Comparison of ENCODE assay signal across 20 mouse cellular contexts in the genomic region with DNA sequence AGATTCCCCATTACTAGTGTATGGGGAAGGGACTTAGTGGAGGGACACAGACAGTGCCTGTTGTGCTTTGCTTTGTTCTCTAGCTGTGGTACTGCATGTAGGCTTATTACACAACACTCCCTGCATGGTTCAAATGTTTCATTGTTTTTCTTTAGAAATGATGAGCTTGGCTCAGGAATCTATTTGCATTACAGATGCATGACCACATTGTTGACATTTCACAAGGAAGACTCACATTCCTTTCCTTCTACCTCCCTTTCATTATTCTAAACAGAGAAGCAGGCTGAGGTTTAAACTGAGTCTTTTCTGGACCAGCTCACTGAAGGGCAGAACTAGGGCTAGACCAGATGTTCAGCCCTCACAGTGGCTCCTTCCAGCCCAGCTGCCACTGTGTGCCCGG.
DNase-seq lines count a peak whose midpoint lies in the region; ATAC-seq and TF ChIP-seq lines count a peak whose summit lies in the region.
"Had no signal": no experiment of that assay in that cellular context is flagged by ENCODE, and none has a peak within 500 bp of the region (broad histone marks: within the 10 kb centered on the region; RNA-seq: fewer than 3 reads in every experiment).

No protein-coding gene starts in this region.

- H3K27me3 ChIP-seq in kidney, postnatal 0 days (ENCODE audit: insufficient read depth, low read length) = no peaks in the 10 kb centered on the region
- H3K27me3 ChIP-seq in lung, embryonic 16.5 days (ENCODE audit: control insufficient read depth, insufficient read depth, low read depth, low read length) = no peaks in the 10 kb centered on the region
- H3K27me3 ChIP-seq: CH12.LX; embryonic facial prominence, embryonic 15.5 days; forebrain, embryonic 13.5 days; heart, embryonic 15.5 days; hindbrain, embryonic 12.5 days; limb, embryonic 15.5 days; midbrain, embryonic 15.5 days had no signal

- no peak overlapping the region for H3K9ac ChIP-seq in kidney, postnatal 0 days (ENCODE audit: low read depth, low read length)
- no peak overlapping the region for H3K9ac ChIP-seq in lung, embryonic 16.5 days (ENCODE audit: low read length)
- H3K9ac ChIP-seq: embryonic facial prominence, embryonic 15.5 days; forebrain, embryonic 13.5 days; heart, embryonic 15.5 days; hindbrain, embryonic 12.5 days; limb, embryonic 15.5 days; midbrain, embryonic 15.5 days had no signal

- 72% methylated on average over 1 of the region's 1 CpGs for WGBS in kidney, postnatal 0 days
- 29% methylated on average over 1 of the region's 1 CpGs for WGBS in lung, embryonic 16.5 days

- no peaks in the 10 kb centered on the region for H3K36me3 ChIP-seq in kidney, postnatal 0 days (ENCODE audit: insufficient read depth, low read length)
- H3K36me3 ChIP-seq in lung, embryonic 16.5 days (ENCODE audit: control insufficient read depth, insufficient read depth, low read length) = no peaks in the 10 kb centered on the region
- H3K36me3 ChIP-seq: embryonic facial prominence, embryonic 15.5 days; heart, embryonic 15.5 days; hindbrain, embryonic 12.5 days; limb, embryonic 15.5 days; midbrain, embryonic 15.5 days had no signal

- H3K4me2 ChIP-seq in kidney, postnatal 0 days (ENCODE audit: low read length) = no peak overlapping the region
- no peak overlapping the region for H3K4me2 ChIP-seq in lung, embryonic 16.5 days (ENCODE audit: low read depth, low read length)
- H3K4me2 ChIP-seq: embryonic facial prominence, embryonic 15.5 days; forebrain, embryonic 13.5 days; heart, embryonic 15.5 days; hindbrain, embryonic 12.5 days; limb, embryonic 15.5 days; midbrain, embryonic 15.5 days had no signal

- H3K27ac ChIP-seq in kidney, postnatal 0 days = no peak overlapping the region
- H3K27ac ChIP-seq in lung, embryonic 16.5 days (ENCODE audit: low read length) = no peak overlapping the region
- H3K27ac ChIP-seq: embryonic facial prominence, embryonic 15.5 days; forebrain, embryonic 13.5 days; gastrocnemius, adult 2 months; heart, embryonic 15.5 days; hindbrain, embryonic 12.5 days; limb, embryonic 15.5 days; midbrain, embryonic 15.5 days had no signal

- H3K4me3 ChIP-seq in kidney, postnatal 0 days (replicated peaks; ENCODE audit: low read depth, low read length) = no peak overlapping the region
- no peak overlapping the region for H3K4me3 ChIP-seq in lung, embryonic 16.5 days (ENCODE audit: low read length)
- H3K4me3 ChIP-seq: embryonic facial prominence, embryonic 15.5 days; forebrain, embryonic 13.5 days; gastrocnemius, adult 2 months; heart, embryonic 15.5 days; hindbrain, embryonic 12.5 days; limb, embryonic 15.5 days; midbrain, embryonic 15.5 days had no signal

- no peak for ATAC-seq in kidney, postnatal 0 days (replicated peaks; ENCODE audit: low FRiP score, low read depth)
- peak; percentile 26; the same call in 1 of the 2 replicates for ATAC-seq in lung, embryonic 16.5 days (ENCODE audit: low read depth)
- ATAC-seq: forebrain, embryonic 13.5 days; midbrain, embryonic 15.5 days had no signal

- no peaks in the 10 kb centered on the region for H3K9me3 ChIP-seq in kidney, postnatal 0 days (replicated peaks; ENCODE audit: low read length)
- H3K9me3 ChIP-seq in lung, embryonic 16.5 days (ENCODE audit: control insufficient read depth, low read length) = no peaks in the 10 kb centered on the region
- H3K9me3 ChIP-seq: embryonic facial prominence, embryonic 15.5 days; forebrain, embryonic 13.5 days; heart, embryonic 15.5 days; hindbrain, embryonic 12.5 days; limb, embryonic 15.5 days; midbrain, embryonic 15.5 days had no signal

- DNase-seq in kidney, postnatal 0 days (ENCODE audit: low spot score) = peak; percentile 9
- no peak for DNase-seq in kidney, adult 9 months
- no peak for DNase-seq in lung, postnatal 25 days (ENCODE audit: low spot score)
- DNase-seq in NIH3T3 (ENCODE audit: low read depth) = peak; percentile 2
- DNase-seq in lung, postnatal 36 days = peak; percentile 2
- no peak for DNase-seq in right cerebral cortex, adult 18-20 months
- DNase-seq: cerebellum, adult 11-12 months; gastrocnemius, adult 2 months; heart, adult 18-20 months; kidney, adult 11 months; kidney, postnatal 36 days; right cerebral cortex, postnatal 25 days had no signal

- H3K4me1 ChIP-seq in kidney, postnatal 0 days (replicated peaks; ENCODE audit: insufficient read depth, low read length) = no peaks in the 10 kb centered on the region
- 0 out of 2 replicates have a peak, but pooled peaks cover 3% of the 10 kb centered on the region for H3K4me1 ChIP-seq in lung, embryonic 16.5 days (replicated peaks; ENCODE audit: control insufficient read depth, insufficient read depth, low read length)
- H3K4me1 ChIP-seq: embryonic facial prominence, embryonic 15.5 days; forebrain, embryonic 13.5 days; heart, embryonic 15.5 days; hindbrain, embryonic 12.5 days; limb, embryonic 15.5 days; midbrain, embryonic 15.5 days had no signal

- TF ChIP-seq CTCF in kidney, postnatal 0 days (IDR thresholded peaks at IDR 0.05; ENCODE audit: low read depth) = no peak

Comparison
In these comparisons a context has a peak if more than half of its experiments do, and no peak if none do; other contexts are left out.
1. DNase-seq: peak in kidney, postnatal 0 days (single experiment), NIH3T3 (single experiment) and lung, postnatal 36 days (single experiment); none in kidney, adult 9 months (single experiment), lung, postnatal 25 days (single experiment) and right cerebral cortex, adult 18-20 months (single experiment).